Mouse (Mus musculus) telencephalon, adult 2 months (tissue): ENCODE measurements around the gene Hmga1b.
"Not testable (repeated sequence)": the region's sequence is repeated elsewhere in the genome, so short reads cannot be mapped to it uniquely, and the experiment has no call there.

Source experiments
- DNase-seq: peaks from one replicate; pipeline ENCODE4 v3.0.0-alpha.2; 2011; ENCODE audit warnings: low read depth, low spot score

The Hmga1b gene

GRCm38 (mm10) chr11:120731858-120732680, 30.5 kb upstream of the Hmga1b start, which contains the start of gene Cbr2:
TSS of gene Cbr2 (minus strand) at chr11:120732114.
- DNase-seq = no peak

- no peak for DNase-seq
These were observed 29.1 kb upstream of the Hmga1b start for GRCm38 (mm10) chr11:120733521-120733920.

- no peak for DNase-seq
These were observed 26.2 kb upstream of the Hmga1b start for GRCm38 (mm10) chr11:120736424-120736823.

GRCm38 (mm10) chr11:120740981-120741380, 21.6 kb upstream of the Hmga1b start:
- DNase-seq = no peak

- no peak for DNase-seq
These were observed 18.4 kb upstream of the Hmga1b start for GRCm38 (mm10) chr11:120744121-120744701.

- no peak for DNase-seq
These were observed 14.6 kb upstream of the Hmga1b start for GRCm38 (mm10) chr11:120747974-120748373.

- DNase-seq = no peak
These were observed 13.2 kb upstream of the Hmga1b start for GRCm38 (mm10) chr11:120749430-120749829.

- no peak for DNase-seq
These were observed 11.0 kb upstream of the Hmga1b start for GRCm38 (mm10) chr11:120751606-120752005.

- DNase-seq = no peak
These were observed 2.4 kb upstream of the Hmga1b start for GRCm38 (mm10) chr11:120760236-120760635.

GRCm38 (mm10) chr11:120761811-120762671, 553 bp upstream of the Hmga1b start:
- no peak for DNase-seq

GRCm38 (mm10) chr11:120763121-120763999, 766 bp downstream of the Hmga1b start:
- not testable (repeated sequence) for DNase-seq

GRCm38 (mm10) chr11:120767023-120767422, 4.4 kb downstream of the Hmga1b start:
- not testable (repeated sequence) for DNase-seq

- DNase-seq = no peak
These were observed 5.6 kb downstream of the Hmga1b start for GRCm38 (mm10) chr11:120768206-120768605.

- no peak for DNase-seq
These were observed 10.2 kb downstream of the Hmga1b start for GRCm38 (mm10) chr11:120772749-120773148.

- DNase-seq = no peak
These were observed 11.0 kb downstream of the Hmga1b start for GRCm38 (mm10) chr11:120773463-120774190.

GRCm38 (mm10) chr11:120775774-120776469, 13.3 kb downstream of the Hmga1b start:
- peak; percentile 76 for DNase-seq

- no peak for DNase-seq
These were observed 14.5 kb downstream of the Hmga1b start for GRCm38 (mm10) chr11:120777123-120777522.

- no peak for DNase-seq
These were observed 17.3 kb downstream of the Hmga1b start for GRCm38 (mm10) chr11:120779876-120780275.

GRCm38 (mm10) chr11:120781361-120781760, 18.8 kb downstream of the Hmga1b start:
- not testable (repeated sequence) for DNase-seq
